Mouse (Mus musculus) WW6 (cell line): ENCODE measurements around the gene Pdss2.

Experiments
- DNase-seq: peaks from one replicate; pipeline ENCODE4 v3.0.0-alpha.2; 2013; ENCODE audit warnings: low read depth, low spot score

Gene Pdss2

DNA sequence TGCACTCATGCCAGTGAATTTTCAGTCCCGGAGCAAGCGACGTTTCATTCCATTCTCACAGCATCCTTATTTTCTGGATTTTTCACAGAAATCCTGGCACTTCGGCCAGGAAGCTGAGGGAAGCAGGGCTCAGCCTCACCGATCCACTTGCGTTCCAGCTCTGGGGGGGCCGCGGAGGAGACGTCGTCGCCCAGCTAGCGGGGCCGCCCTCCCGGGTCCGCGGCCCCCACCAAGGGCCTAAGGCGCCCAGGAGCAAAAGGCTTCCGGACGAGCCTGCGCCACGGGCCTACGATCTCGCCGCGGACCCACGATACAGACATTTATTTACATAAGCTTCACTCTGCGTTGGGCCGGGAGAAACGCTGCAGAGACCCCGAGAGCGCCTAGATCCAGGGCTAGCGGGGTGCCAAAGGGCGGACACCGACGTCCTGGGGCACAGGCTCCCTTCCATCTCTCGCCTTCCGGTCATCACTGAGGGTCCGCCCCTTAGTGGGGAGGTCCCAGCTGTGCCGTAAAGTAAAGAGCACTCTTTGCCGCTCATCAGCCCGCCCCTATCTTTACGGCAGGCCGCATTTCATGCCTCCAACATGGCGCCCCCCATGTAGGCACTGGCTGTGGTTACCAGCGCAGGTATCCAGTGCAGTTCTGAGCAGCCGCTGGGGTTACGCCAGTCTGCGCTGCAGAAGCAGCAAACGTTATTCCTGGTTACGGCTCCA is at the start of gene Pdss2:
Gene Pdss2, plus strand, starts transcription at position 577 of the 716 bp plus-strand sequence.
- peak; percentile 84 for DNase-seq

DNA sequence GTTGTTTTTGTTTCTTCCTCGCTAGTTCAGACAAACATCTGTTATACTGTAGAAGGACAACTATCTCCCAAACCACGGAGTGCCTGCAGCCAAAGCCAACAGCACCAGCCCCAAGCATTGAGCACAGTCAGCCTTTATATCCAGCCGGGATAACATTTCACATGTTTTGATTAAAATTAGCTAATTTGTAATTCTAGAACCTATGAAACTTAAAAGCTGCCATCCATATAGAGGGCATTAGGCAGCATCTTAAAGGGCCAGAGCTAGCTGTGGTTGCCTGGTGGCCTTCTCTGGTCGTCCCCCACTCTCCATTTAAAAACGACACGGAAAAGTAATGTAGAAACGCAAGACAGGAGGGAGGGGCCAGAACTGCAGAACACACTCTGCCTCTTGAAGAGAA is 49.2 kb upstream of the Pdss2 start:
- no peak for DNase-seq

DNA sequence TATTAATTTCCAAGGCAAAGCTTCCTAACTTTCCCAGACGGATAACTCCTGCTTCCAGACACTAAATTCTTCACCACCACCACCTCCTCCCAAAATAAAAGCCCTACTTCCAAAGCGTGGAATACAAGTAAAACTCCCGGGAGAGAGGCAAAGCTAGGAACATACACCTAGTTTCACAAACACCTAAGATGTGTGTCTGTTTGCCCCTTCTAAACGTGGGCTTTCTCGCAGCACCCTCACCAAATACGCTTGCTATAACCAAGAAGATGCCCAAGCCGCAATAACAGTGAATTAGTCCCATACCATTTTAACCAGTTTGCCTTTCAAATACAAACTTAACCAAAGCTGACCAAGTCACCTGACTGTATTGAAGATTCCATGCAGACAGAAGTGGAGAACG is 48.7 kb upstream of the Pdss2 start:
- no peak for DNase-seq

DNA sequence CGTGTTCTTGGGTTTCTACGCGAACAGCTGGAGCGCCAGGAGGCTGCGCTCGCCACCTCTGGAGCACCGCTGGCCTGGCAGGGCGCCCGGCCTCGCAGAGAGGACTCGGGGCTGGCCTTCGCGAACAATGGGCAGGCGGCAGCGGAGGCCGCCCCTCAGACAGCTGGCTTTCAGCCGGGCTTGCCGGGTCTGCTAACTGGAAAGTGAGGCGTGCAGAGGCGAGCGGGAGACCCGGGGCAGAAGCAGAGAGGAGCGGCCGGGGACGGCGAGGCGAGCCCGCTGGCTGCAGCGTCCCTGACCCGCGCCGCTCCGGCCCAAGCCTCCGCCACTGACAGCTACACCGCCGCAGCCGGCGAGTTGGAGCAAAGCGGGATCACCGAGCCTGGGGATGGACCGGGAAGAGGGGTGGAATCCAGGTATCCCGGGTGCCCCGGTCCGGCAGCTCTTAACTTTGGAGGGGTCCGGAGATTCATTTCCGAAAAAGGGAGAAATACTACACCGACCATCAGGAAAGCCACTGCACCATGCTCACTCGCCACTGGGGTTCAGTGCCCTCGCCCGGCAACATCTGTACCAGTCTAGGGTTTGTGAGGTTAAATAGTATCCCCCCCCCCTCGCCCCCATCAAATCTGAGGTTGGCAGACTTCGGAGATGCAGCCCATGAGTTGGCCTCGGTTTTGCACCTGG is 48.0 kb upstream of the Pdss2 start:
- DNase-seq = no peak

DNA sequence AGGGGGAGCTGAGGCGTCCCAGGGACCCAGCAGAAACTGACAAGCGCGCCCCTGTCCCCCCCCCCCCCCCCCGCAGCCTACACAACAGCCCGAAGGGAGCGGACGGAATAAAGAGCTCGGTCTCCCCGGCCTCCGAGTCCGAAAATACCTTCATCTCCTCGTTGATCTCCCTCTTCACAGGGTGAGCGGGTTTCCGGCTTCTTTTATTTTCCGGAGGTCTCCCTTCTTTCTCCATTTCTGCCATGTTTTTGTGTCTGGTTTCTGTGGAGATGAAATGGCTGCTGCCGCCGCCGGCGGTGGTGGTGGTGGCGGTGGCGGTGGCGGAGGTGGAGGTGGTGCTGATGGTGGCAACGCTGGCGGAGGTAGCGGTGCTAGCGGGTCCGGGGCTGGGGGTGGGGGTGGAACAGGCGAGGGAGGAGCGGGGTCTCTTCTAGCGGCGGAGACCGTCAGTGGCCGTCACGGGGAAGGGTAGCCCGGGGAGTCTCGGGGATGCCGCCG is 47.4 kb upstream of the Pdss2 start:
- DNase-seq = no peak

DNA sequence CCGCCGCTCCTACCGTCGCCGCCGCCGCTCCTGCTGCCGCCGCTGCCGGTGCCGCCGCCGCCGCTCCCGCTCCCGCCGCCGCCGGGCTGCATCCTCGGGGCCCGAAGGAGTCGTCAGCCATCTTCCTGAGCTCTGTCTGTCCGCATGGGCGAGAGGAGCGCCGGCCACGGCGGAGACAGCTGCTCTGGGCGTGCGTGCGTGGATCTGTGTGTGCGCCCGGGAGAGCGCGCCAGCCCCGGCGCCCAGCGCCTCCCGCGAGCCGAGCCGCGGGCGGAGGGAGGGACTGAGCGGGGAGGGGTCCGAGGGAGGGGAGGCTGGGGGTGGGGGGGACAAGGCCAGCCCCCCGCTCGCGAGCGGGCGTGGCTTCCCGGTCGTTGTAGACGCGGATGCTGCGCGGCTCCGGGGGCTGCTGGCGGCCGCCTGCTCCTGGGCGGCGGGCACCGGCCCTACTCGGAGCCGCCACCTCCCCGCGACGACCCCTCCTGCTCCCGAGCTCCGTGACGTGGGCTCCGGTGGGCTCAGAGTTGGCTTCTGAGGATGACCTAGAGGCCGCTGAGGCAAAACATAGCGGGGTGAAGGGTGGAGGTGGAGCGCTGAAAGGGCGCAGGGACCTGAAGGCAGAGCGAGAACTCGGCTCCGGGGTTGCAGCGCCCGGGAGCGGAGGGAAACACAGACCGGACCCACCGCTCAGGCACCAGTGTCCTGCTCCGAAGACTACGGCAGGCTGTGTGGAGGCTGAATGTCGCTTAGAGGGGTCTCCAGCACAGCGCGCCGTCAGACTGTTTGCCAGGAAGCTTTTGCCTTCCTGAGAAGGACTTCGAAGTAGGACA is 46.7 kb upstream of the Pdss2 start, which contains the start of the genes Sobp and 9030612E09Rik:
Gene Sobp, minus strand, starts transcription at position 205 of the 830 bp plus-strand sequence.
Gene 9030612E09Rik, plus strand, starts transcription at position 379 of the 830 bp plus-strand sequence.
- DNase-seq = no peak

DNA sequence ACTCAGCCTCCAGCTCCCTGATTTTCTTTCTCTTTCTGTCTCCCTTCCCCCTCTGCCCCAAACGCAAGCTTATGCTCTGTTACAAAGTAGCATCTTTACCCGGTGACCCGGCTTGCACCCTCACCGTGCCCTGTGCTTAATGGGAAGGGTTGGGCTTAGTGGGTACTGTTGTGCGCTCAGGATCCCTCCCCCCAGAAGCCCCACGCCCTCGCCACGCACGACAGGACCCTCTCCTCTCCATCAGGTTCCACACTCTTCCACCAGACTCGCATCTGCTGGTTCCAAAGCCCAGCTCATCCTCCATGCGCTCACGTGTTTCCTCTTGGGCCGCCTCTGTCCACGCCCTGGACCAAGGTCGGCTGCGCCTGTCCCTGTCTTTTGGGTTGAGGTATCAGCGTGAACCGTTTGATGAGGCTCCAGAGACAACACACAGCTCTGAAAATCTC is 46.1 kb upstream of the Pdss2 start:
- no peak for DNase-seq

DNA sequence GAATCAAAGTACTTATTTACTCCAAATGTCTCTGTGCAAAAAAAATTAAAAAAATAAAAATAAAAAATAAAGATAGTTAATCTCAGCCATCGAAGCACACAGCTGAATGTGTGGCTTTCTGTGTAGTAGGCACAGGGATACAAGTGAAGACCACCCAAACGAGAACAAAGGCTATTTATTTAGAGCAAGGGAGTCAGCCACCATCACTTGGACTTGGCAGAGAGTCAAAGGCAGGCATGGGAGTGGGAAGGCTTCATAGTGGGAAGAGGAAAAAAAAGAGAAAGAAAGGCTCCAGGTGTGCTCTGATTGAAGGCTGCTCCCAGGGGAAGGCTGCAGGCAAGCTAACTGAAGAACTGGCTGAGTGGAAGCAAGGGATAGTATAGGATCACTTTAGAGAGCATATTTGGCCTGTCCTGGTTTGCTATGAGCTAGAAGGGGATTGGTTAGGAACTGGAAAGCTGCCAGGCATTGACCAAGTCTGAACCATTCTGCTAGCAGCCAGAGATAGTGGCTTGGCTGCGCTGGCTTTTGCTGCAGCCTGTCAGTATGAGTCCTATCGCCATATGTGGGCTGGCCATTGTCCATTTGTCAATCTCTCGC is 40.9 kb upstream of the Pdss2 start:
- no peak for DNase-seq

DNA sequence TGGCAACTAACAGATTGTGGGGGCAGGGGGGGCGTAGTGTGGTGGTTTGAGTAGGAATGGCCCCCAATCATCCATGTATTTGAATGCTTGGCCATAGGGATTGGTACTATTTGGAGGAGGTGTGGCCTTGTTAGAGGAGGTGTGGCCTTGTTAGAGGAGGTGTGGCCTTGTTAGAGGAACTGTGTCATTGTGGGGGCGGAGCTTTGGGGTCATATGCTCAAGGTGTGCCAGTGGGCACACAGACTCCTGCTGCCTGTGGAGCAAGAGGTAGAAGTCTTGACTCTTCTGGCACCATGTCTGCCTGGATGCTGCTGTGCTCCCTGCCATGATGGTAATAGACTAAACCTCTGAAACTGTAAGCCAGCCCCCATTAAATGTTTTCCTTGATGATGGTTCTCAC is 21.1 kb upstream of the Pdss2 start:
- DNase-seq = no peak

DNA sequence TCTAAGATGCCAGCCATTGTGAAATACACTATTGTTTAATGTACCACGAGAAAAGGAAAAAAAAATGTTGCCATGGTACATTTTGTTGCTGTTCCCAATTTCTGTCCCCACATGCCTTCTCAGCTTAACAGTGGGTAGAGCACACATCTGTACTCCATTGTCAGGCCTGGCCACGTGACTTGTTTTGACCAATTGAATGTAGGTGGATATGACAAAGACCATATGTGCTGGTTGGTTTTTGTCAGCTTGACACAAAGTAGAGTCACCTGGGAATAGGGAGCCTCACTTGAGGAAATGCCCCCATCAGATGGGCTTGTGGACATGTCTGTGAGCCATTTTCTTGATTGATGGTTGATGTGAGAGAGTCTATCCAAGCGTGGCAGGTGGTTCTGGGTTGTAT is 17.4 kb upstream of the Pdss2 start:
- no peak for DNase-seq

DNA sequence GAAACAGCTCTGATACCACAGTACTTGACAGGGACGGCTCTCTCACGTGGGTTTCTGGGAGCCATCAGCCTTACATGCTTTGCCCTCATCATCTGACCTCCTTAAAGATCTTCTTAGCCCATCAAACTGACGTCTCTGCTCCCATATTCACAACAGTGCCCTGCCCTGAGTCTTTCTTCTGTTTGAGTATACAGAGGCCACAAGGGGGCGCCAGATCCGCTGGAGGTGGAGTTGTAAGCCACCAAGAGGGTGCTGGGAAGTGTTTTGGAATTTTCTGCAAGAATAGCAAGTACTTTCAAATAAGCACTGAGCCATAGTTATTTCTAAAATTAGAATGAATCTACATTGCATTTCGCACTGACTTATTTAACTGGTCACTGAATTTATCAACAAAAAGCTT is 9.4 kb upstream of the Pdss2 start:
- peak; percentile 62 for DNase-seq

DNA sequence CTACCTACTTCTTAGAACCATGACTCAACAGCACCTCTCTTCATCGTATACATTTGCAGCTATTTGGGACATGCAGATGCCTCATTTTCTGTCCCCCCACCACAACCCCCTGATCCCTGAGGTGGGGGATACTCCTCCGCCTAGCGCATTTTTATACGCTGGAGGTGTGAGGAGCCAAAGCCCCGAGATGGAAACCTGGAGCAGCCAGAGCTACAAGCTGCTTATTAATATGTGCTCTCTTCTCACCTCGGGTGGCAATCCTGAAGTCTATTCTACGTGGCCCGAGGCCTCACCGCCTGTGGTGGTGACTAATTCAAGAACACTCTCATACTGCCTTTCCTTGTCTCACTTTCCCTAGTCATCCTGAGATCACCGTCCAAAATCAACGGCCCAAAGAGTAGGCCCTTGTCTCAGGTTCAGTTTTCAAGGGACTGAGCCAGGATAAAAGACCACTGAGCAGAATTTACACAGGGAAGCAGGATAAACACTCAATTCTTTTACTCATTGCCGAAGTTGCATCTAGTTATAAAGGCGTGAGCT is 3.9 kb upstream of the Pdss2 start:
- DNase-seq = no peak

DNA sequence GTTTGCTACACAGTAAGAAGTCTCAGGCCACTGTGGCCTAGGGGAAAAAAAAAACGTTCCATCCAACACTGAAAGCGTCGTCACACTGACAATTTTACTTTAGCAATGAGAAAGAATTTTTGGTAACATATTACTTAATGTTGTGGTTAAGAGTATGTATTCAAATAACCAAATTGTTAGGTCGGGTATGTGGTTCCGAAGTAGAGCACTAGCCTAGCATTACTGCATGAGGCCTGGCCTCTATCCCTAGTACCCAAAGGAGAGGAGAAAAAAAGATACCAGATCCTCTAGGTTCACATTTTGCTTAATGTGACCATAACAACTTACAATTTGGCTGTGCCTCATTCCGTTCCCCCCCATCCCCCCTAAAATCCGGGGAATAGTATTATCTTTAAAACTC is 807 bp upstream of the Pdss2 start:
- no peak for DNase-seq

DNA sequence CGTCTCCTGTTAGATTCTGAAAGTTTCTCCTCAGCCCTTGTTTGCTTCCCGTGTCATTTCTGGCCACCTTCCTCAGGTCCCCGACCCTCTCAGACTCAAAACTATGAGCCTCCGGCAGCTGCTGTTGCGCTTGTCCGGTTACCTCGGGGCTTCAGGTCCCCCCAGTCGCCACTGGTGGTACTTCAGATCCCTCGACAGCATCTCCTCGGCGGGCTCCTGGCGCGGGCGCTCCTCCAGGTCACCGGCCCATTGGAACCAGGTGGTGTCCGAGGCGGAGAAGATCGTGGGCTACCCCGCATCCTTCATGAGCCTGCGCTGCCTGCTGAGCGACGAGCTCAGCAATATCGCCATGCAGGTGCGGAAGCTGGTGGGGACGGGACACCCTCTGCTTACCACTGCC is 373 bp downstream of the Pdss2 start:
- DNase-seq = no peak

DNA sequence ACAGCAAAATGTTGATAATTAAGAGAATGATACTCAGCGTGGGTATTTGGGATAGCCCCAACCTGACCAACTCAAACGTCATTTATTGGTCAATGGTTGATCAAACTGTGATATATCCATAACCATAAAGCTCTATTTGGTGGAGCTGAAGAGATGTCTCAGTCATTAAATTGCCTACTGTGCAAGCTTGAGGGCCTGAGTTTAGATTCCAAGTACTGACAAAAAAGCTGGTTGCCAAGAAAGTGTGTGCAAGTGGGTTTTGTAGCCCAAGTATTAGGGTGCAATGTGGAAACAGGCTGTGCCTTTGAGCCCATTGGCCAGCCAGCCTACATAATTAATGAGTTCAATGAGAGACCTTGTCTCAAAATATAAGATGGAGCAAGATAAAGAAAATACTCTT is 2.1 kb downstream of the Pdss2 start:
- DNase-seq = no peak

DNA sequence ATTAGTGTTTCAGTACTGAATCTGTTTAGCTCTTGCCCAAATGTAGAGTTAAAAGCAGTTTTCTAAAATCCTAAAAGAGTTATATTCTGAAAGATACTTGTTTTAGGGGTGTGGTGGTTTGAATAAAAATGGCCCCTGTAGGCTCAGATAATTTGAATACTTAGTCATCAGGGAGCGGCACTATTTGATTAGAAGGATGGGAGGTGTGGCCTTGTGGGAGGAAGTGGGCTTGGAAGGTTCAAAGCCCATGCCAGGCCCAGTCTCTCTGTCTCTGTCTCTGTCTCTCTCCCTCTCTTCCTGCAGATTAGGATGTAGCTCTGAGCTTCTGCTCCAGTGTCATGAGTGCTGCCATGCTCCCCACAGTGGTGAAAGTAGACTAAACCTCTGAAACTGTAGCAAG is 5.1 kb downstream of the Pdss2 start:
- no peak for DNase-seq

DNA sequence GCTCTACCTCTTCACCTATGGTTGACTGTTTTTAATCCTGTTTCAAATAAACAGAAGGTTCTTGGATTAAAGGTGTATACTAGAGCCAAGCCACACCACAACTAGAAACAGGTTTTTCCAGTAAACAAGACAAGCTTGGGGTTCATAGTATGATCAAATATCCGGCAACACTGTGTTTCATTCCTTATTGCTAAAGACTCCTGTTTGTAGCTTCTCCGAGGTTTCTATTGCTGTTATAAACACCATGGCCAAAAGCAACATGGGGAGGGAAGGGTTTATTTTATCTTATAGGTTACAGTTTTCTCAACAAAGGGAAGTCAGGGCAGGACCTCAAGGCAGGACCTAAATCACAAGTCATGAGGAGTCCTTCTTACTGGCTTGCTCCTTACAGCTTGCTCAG is 8.0 kb downstream of the Pdss2 start:
- DNase-seq = no peak

DNA sequence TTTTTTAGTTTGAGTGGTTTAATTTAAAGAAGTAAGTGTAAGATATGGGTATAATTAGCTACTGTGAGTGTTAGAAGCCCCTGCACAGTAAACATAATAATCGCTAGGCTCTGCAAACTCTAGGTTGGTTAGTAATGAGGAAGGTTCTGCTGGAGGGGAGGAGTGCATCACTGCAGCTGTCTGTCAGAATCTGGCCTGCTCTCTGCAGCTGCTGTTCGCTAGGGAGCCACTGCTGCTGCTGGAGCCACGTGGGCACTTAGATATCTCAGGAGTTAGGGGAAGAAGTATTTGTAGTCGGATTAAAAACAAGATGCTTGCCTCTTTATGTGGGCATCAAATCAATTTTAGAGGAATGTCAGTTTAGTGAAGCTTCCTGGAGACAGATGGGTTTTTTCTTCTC is 13.2 kb downstream of the Pdss2 start:
- DNase-seq = no peak

DNA sequence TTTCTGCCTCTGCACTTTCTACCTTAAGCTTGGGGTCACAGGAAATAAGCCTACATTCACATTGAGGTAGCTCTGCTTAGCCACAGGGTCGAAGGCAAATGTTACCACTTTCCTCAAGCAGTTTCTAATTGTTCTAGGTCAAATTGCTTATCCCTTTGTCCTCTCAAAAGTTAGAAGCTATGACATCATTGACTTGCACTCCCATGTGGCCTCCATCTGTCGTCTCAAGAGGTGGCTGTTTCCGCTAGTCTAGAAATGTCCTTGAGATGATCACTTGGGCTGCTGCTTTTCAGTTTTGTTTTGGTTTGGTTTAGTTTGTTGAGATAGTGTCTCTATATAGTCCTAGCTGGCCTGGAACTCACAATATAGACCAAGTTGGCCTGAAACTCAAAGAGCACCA is 13.7 kb downstream of the Pdss2 start:
- no peak for DNase-seq

DNA sequence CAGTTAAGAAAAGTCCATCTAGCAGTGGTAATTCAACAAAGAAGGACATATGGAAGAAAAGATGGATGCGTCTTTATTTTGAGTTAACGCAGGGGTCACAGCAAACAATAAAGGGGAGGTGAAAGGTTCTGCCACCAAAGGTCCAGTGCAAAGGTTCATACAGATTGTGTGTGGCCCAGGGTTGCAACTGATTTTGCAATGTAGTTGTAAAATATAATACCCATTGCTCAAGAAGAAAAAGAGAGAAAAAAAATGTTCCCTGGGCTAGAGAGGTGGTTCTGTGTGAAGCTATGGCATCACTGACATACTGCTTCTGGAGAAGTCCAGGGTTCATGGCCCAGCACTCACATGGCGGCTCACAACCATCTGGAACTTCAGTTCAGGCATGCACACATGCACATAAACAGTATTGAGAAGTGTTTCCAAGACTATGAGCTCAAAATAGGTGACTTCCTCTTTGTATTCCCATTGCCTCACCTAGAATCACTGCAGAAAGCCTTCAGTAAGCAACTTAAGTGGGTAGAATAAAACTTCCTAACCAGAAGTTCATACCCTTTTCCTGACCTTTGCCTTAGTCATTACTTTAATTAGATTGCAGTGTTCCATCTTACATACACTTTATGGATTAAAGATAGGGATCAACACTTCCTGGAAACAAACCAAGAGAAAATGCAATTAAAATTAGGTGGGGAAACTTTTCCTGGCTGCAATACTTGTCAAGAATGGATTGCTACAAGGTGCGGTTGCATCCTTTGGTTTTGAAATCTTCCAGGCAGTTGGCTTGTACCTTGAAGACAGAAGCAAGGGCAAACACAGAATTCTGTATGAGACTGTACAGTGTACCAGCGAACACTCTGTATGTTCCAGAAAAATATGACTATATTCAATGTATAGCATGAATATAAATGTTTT is 14.7 kb downstream of the Pdss2 start:
- DNase-seq = no peak
